Mouse (Mus musculus) frontal cortex, postnatal 10 days (tissue): ENCODE measurements at regions not wholly inside any gene's neighbourhood (a gene's known extent, or its start where the extent isn't known, plus 50 kb on each side); places are given as distances from the start of the nearest gene placed in this dataset.

Experiments
- DNase-seq, 2 experiments: peaks; one replicate each; pipeline ENCODE4 v3.0.0; 2022; ENCODE audit warnings: low spot score in 2 of 2, mixed read lengths in 1 of 2

GRCm38 (mm10) chr10:111826033-111826754 lies 146.3 kb upstream of the Krr1 start:
- DNase-seq: no peak

DNA sequence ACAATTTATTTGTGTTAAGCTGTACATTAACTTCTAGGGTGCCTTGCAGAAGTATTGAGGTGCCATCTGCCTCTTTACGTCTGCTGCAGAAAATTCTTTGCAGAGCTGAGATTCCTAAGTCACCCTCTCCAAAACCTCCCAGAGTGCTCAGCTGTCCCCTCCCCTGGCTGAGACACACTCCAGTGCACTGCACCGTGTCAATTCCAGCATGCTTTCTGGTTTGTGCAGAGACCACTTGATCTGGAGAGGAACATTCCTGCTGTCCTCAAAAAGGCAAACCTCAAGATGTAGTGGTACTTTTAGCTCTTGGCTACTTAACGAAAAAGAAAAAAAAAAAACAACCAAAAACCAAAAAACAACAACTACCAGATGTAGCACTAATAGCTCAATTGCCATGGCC lies 145.2 kb upstream of the Krr1 start:
- DNase-seq: no peak

DNA sequence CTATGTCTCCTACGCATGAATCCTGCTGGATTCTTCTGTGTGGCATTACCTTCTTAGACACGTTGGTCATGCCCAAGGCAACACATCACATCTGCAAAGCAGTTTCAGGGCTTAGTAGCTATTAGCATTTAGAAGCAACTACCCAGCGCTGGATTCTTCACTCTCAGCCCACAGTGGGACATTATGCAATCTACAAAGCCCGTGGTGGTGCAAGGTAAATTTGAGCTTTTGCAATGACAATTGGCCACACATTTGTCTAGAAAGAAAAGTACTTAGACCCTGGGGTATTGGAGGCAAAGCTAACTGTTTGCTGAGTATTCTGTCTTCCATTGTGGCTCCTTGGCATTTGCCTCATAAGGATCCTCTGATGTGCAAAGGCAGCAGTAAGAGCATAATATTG lies 144.5 kb upstream of the Krr1 start:
- no peak for DNase-seq

DNA sequence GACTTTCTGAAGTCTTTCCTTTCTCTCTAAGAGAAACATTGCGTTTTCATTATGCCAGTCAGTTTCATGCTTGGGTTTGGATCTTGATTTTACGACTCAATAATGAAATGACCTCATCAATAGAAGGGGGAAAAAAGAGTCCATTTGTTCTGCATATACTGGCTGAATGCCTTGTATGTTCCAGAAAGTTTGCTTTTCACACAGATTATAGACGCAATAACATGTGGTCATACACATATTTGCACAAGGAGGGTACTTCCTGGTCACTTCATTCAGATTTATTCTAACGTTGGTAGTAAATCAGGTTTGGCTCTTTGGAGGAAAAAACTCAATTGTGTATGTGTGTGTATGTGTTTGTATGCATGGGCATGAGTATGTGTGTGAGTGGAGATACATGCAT lies 143.9 kb upstream of the Krr1 start:
- DNase-seq: no peak

- DNase-seq: no peak
Observed at GRCm38 (mm10) chr10:111829291-111829690, 143.2 kb upstream of the Krr1 start.

DNA sequence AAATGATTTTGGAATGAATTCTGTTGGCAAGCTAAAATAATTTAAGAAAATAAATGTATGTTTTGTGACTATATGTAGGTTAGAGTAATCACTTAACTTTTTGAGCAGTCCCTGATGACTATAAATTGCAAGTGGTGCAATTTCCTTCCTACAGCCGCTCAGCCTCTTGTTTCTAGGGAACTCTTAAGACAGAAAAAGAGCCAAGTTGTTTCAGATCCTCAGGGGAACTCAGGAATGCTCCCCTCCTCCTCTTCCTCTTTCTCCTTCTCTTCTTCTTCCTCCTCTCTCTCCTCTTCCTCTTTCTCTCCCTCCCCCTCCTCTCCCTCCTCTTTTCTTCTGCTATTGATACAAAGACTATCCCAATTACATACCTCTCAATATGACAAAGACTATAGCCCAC lies 141.4 kb upstream of the Krr1 start:
- DNase-seq: no peak

- no peak for DNase-seq
Observed at GRCm38 (mm10) chr10:111833611-111834010, 138.9 kb upstream of the Krr1 start.

DNA sequence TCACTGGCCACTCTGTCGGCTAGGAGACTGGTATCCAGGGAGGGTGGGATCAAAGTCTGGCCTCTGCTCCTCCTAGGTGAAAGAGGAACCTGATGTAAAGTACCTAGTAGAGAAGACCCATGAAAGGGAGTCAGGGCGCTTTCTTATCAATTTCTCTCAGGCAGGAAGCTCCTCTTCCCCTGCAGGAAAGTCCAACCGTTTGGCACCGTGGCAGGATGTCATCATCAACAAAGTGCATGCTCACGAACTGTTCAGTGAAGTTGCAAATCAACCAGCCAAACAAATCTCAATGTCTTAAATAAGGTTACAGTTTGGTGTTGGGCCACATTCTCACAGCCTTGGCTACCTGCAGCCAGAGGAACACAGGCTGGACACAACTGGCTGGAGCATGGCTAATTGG lies 138.2 kb upstream of the Krr1 start:
- DNase-seq: no peak

- no peak for DNase-seq
Observed at GRCm38 (mm10) chr10:111834925-111835823, 137.3 kb upstream of the Krr1 start.

- DNase-seq: no peak
Observed at GRCm38 (mm10) chr10:111836191-111836590, 136.3 kb upstream of the Krr1 start.

GRCm38 (mm10) chr10:111836802-111837201 lies 135.7 kb upstream of the Krr1 start:
- DNase-seq: no peak

GRCm38 (mm10) chr10:111842321-111842775 lies 130.1 kb upstream of the Krr1 start:
- no peak for DNase-seq

- DNase-seq: no peak
Observed at GRCm38 (mm10) chr10:111842896-111843295, 129.6 kb upstream of the Krr1 start.

GRCm38 (mm10) chr10:111843301-111843700 lies 129.2 kb upstream of the Krr1 start:
- DNase-seq: no peak

GRCm38 (mm10) chr10:111844144-111844543 lies 128.3 kb upstream of the Krr1 start:
- no peak for DNase-seq

- DNase-seq: no peak
Observed at GRCm38 (mm10) chr10:111845946-111846345, 126.5 kb upstream of the Krr1 start.

DNA sequence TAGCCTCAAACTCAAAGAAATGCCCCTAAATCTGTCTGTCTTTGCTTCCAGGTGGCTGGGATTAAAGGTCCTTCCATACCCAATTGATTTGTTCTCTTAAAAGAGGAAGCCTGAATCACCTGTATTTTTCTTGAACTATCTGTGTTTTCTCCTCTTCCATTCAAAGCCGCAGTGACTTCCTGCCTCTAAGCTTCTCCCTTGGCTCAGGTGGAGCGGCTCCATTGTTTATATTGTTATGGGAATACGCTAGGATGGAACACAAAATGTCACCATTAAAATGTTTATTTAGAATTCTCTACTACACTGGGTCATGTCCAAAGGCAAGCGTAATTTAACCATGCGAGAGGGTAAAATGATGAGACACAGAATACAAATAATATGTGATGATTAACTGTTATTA lies 118.2 kb upstream of the Krr1 start:
- no peak for DNase-seq

DNA sequence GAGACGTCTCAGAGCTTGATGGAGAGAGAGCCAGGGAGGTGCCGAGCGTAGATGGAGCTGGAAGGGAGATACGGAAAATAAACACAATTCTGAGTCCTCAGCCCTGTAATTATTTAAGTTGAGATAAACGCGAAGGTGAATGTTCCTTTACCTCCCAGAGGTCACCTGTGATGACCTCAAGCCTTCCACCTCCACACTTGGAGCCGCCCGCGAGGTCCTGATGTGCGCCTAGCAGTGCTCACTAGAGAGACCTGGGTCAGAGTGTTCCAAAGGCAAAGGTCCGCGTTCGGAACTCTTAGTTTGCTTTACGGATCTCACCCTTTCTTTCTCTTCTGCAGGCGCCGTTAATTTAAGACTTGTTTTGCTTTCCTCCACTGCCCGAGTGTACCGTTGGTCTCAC lies 117.0 kb upstream of the Krr1 start:
- no peak for DNase-seq

DNA sequence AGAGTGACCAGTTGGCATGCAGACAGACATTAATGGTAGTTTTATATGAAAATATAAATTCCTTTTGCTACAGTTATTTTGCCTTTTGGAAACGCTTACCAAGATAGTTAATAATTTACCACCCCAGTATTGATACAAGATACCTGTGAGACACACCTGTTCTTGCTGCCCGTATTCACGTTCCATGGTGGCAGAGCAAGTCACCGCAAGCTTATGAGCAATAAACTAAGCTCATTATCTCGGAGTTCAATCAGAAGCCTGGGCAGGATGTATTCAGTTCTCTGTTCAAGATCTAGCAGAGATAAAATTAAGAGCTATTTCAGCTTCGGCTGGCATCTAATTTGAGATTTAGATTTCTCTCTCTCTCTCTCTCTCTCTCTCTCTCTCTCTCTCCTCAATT lies 114.1 kb upstream of the Krr1 start:
- DNase-seq: no peak

GRCm38 (mm10) chr10:111865286-111865830 lies 107.1 kb upstream of the Krr1 start:
- DNase-seq: no peak

DNA sequence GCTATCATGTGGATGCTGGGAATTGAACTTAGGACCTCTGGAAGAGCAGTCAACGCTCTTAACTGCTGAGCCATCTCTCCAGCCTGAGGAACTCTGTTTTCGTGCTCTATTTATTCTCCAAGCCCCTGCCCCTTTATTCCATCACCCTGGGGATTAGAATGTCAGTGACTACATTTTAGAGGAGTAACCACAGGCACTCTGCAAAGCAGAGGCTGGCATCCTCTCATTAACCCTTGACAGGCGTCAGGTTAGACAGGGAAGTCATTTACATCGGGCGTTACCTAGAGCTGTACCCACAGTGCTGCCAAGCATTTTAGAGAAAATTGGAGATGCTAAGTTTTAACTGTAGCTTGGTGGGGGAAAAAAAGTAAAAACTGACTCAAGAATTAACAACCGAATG lies 105.4 kb upstream of the Krr1 start:
- DNase-seq: no peak

DNA sequence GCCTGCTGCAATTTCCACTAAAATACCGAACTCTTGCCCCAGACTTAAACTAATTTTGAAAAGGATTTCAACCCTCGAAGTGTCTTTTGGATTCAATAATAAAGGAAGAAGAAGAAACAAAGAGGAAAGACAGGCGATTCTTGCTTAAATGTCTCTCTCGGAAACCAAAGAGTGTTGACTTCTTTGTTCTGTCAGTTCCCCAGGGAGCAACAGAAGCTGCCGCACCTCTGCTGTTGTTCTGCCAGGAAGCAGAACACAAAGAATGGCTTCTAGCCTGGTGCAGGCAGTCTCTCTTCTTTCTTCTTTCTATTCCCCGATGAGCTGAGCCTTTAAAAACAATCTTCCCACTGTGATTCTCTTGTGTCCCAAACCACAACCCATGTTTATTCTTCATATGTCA lies 104.9 kb upstream of the Krr1 start:
- DNase-seq: no peak

- DNase-seq: no peak
Observed at GRCm38 (mm10) chr10:111880354-111880753, 92.1 kb upstream of the Krr1 start.
